Mouse (Mus musculus) liver, adult 2 months (tissue): ENCODE measurements around the gene Mrps17.

Source experiments
- CTCF ChIP-seq: fragments of 200-500 bp; IDR thresholded peaks from 2 replicates; pipeline ENCODE4 v1.5.1; 2011; ENCODE audit warnings: low read depth, low read length, control low read depth
- POLR2A ChIP-seq: fragments of 200-500 bp; IDR thresholded peaks from 2 replicates; pipeline ENCODE4 v1.6.1; 2011; ENCODE audit warnings: low read length, control low read depth; ENCODE audit not compliant: insufficient read depth; ENCODE audit errors: extremely low read depth

GRCm38 (mm10) chr5:129731021-129731420 lies 15.7 kb downstream of the Mrps17 start:
- TF ChIP-seq CTCF (no peak), POLR2A (no peak)
